ENCODE assay signal across 10 mouse cellular contexts in the genomic region with DNA sequence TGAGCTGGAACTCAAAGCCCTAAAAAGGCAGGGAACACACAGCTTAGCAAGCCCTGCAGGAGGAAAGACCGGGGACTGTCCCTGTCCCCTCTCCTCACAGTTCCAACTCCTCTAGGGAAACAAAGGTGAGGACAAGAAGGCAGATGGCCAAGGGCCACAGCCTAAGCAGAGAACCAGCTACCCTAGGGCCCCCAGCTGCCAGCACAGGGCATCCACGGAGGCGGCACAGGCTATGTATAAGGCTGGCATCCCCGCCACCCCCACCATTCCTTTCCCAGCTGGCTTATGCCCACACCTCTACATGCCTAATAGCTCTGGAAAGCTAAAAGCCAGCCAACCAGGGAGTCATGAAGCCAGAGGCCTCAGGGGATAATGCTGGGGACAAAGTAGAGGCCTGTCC.
A peak's percentile ranks its signal among the peaks of the same experiment; 100 is the strongest.
DNase-seq lines count a peak whose midpoint lies in the region; ATAC-seq lines count a peak whose summit lies in the region.
"Had no signal": no experiment of that assay in that cellular context is flagged by ENCODE, and none has a peak within 500 bp of the region (broad histone marks: within the 10 kb centered on the region; RNA-seq: fewer than 3 reads in every experiment).

No protein-coding gene starts in this region.

- 0 out of 2 replicates have a peak overlapping the region, but pooled peaks have one; percentile 23 for H3K27ac ChIP-seq in hindbrain, embryonic 10.5 days
- no peak overlapping the region for H3K27ac ChIP-seq in hindbrain, embryonic 11.5 days (ENCODE audit: low read depth, low read length)
- H3K27ac ChIP-seq in heart, embryonic 16.5 days (ENCODE audit: low read length) = peak overlapping the region; percentile 28

- 88% methylated on average over 4 of the region's 4 CpGs for WGBS in hindbrain, embryonic 10.5 days
- WGBS in hindbrain, embryonic 11.5 days = 96% methylated on average over 4 of the region's 4 CpGs
- WGBS in heart, embryonic 16.5 days = 69% methylated on average over 4 of the region's 4 CpGs

- DNase-seq in adrenal gland, postnatal 10 days = peak; percentile 42
- no peak for DNase-seq in adrenal gland, postnatal 36 days
- DNase-seq in hindbrain, embryonic 10.5 days (ENCODE audit: low spot score) = no peak
- no peak for DNase-seq in hindbrain, embryonic 11.5 days (ENCODE audit: low spot score)
- DNase-seq in kidney, postnatal 36 days = peak; percentile 74 to 79
- no peak for DNase-seq in layer of hippocampus, postnatal 10 days (ENCODE audit: low spot score in 2 of 2)
- no peak for DNase-seq in T-cell, adult 2 months (ENCODE audit: low spot score)
- DNase-seq: cerebellum, adult 11-12 months; lung, postnatal 14 days had no signal

- H3K4me2 ChIP-seq in hindbrain, embryonic 11.5 days (replicated peaks; ENCODE audit: low read depth, low read length) = no peak overlapping the region
- H3K4me2 ChIP-seq in heart, embryonic 16.5 days (ENCODE audit: low read depth, low read length) = peak overlapping the region; percentile 74

- H3K9me3 ChIP-seq in hindbrain, embryonic 10.5 days = no peaks in the 10 kb centered on the region
- no peaks in the 10 kb centered on the region for H3K9me3 ChIP-seq in hindbrain, embryonic 11.5 days (ENCODE audit: control insufficient read depth, low read length)
- H3K9me3 ChIP-seq in heart, embryonic 16.5 days (replicated peaks; ENCODE audit: control insufficient read depth, low read length) = no peaks in the 10 kb centered on the region

- no peaks in the 10 kb centered on the region for H3K36me3 ChIP-seq in hindbrain, embryonic 10.5 days
- H3K36me3 ChIP-seq in hindbrain, embryonic 11.5 days (ENCODE audit: control insufficient read depth, insufficient read depth, low read length) = no peaks in the 10 kb centered on the region
- H3K36me3 ChIP-seq in heart, embryonic 16.5 days (ENCODE audit: control insufficient read depth, insufficient read depth) = no peaks in the 10 kb centered on the region

- no peak overlapping the region for H3K4me3 ChIP-seq in hindbrain, embryonic 10.5 days
- H3K4me3 ChIP-seq in hindbrain, embryonic 11.5 days (ENCODE audit: low read depth, low read length) = no peak overlapping the region
- H3K4me3 ChIP-seq in heart, embryonic 16.5 days (ENCODE audit: low read length) = no peak overlapping the region

- H3K9ac ChIP-seq in hindbrain, embryonic 11.5 days (ENCODE audit: low read depth, low read length) = no peak overlapping the region
- H3K9ac ChIP-seq in heart, embryonic 16.5 days (ENCODE audit: low read length) = peak overlapping the region; percentile 57

- peaks cover 74% of the 10 kb centered on the region for H3K4me1 ChIP-seq in hindbrain, embryonic 10.5 days (replicated peaks)
- peaks cover 11% of the 10 kb centered on the region for H3K4me1 ChIP-seq in hindbrain, embryonic 11.5 days (replicated peaks; ENCODE audit: control insufficient read depth, insufficient read depth, low read length)
- peaks cover 94% of the 10 kb centered on the region for H3K4me1 ChIP-seq in heart, embryonic 16.5 days (ENCODE audit: control insufficient read depth, insufficient read depth, low read length)

- peaks cover 40% of the 10 kb centered on the region for H3K27me3 ChIP-seq in hindbrain, embryonic 10.5 days (ENCODE audit: insufficient read depth, poor library complexity, severe bottlenecking)
- H3K27me3 ChIP-seq in hindbrain, embryonic 11.5 days (ENCODE audit: control insufficient read depth, insufficient read depth, low read length) = peaks cover 10% of the 10 kb centered on the region
- H3K27me3 ChIP-seq in heart, embryonic 16.5 days (ENCODE audit: control insufficient read depth, insufficient read depth, low read length) = no peaks in the 10 kb centered on the region

- ATAC-seq in hindbrain, embryonic 11.5 days (ENCODE audit: low FRiP score) = no peak
- no peak for ATAC-seq in heart, embryonic 16.5 days (replicated peaks; ENCODE audit: extremely low read depth, insufficient read depth, low FRiP score)

Comparison
In these comparisons a context has a peak if more than half of its experiments do, and no peak if none do; other contexts are left out.
1. DNase-seq: peak in adrenal gland, postnatal 10 days (single experiment) and kidney, postnatal 36 days (2 of 2); none in adrenal gland, postnatal 36 days (0 of 2), hindbrain, embryonic 10.5 days (single experiment), hindbrain, embryonic 11.5 days (single experiment), layer of hippocampus, postnatal 10 days (0 of 2) and T-cell, adult 2 months (single experiment).